Mouse (Mus musculus) neural tube, embryonic 14.5 days (tissue): Measurements from ENCODE around the gene Olfr1373. TPM values are rescaled to one million over a fixed set of nuclear protein-coding genes. Genes with fewer than 3 reads are reported as not detected.

Experiments used
- ATAC-seq: fragments of 200-750 bp; cut with Nextera tagmentation; 2 replicates; pipeline ENCODE4 v1.8.0; 2017; ENCODE audit warnings: low read depth, mild to moderate bottlenecking, moderate TSS enrichment, moderate library complexity
- H3K27ac ChIP-seq: fragments of 300-500 bp; sonication (generic); 2 replicates; pipeline ENCODE4 v1.5.1; 2014; ENCODE audit warnings: low read depth, mild to moderate bottlenecking, control low read depth, low read length, moderate library complexity, mixed read lengths
- H3K27me3 ChIP-seq: fragments of 300-500 bp; sonication (generic); 2 replicates; pipeline ENCODE4 v1.6.1; 2014; ENCODE audit warnings: low read length; ENCODE audit not compliant: control insufficient read depth, insufficient read depth
- H3K36me3 ChIP-seq: fragments of 300-500 bp; sonication (generic); 2 replicates; pipeline ENCODE4 v1.6.1; 2014; ENCODE audit warnings: low read length, mixed read lengths; ENCODE audit not compliant: control insufficient read depth, insufficient read depth
- H3K4me1 ChIP-seq: fragments of 300-500 bp; sonication (generic); 2 replicates; pipeline ENCODE4 v1.6.1; 2014; ENCODE audit warnings: low read length; ENCODE audit not compliant: control insufficient read depth, insufficient read depth
- H3K4me2 ChIP-seq: fragments of 300-500 bp; sonication (generic); 2 replicates; pipeline ENCODE4 v1.6.1; 2014; ENCODE audit warnings: mild to moderate bottlenecking, low read depth, low read length, control low read depth
- H3K4me3 ChIP-seq: fragments of 300-500 bp; sonication (generic); 2 replicates; pipeline ENCODE4 v1.5.1; 2014; ENCODE audit warnings: low read depth, low read length, control low read depth, mixed read lengths
- H3K9ac ChIP-seq: fragments of 300-500 bp; sonication (generic); replicated peaks from 2 replicates; pipeline ENCODE4 v1.6.1; 2014; ENCODE audit warnings: low read depth, mild to moderate bottlenecking, control low read depth, low read length, mixed read lengths
- H3K9me3 ChIP-seq: fragments of 300-500 bp; sonication (generic); 2 replicates; pipeline ENCODE4 v1.6.1; 2016; ENCODE audit warnings: low read length; ENCODE audit not compliant: control insufficient read depth
- WGBS: fragments of 180-500 bp; shearing (Covaris S2); extraction: QIAGEN DNeasy Blood & Tissue Kit; methylation state at CpG from one replicate; pipeline ENCODE4 v1.1.7; 2014; 5-methylcytosine and 5-hydroxymethylcytosine counted together
- microRNA-seq: library from miRNA; unstranded; fragments of <30 nt; microRNA quantifications from one replicate; pipeline ENCODE4, GENCODE M21; 2016
- polyA plus RNA-seq: library from polyadenylated mRNA; unstranded; fragments of >200 nt; fragmentation: Nextera tagmentation; extraction: Ambion mirVana; gene quantifications from 2 replicates; pipeline ENCODE4 v1.2.1, GENCODE M21; 2014

Gene Olfr1373
- polyA plus RNA-seq, 1 experiment from 2014 or later, result not detected

DNA sequence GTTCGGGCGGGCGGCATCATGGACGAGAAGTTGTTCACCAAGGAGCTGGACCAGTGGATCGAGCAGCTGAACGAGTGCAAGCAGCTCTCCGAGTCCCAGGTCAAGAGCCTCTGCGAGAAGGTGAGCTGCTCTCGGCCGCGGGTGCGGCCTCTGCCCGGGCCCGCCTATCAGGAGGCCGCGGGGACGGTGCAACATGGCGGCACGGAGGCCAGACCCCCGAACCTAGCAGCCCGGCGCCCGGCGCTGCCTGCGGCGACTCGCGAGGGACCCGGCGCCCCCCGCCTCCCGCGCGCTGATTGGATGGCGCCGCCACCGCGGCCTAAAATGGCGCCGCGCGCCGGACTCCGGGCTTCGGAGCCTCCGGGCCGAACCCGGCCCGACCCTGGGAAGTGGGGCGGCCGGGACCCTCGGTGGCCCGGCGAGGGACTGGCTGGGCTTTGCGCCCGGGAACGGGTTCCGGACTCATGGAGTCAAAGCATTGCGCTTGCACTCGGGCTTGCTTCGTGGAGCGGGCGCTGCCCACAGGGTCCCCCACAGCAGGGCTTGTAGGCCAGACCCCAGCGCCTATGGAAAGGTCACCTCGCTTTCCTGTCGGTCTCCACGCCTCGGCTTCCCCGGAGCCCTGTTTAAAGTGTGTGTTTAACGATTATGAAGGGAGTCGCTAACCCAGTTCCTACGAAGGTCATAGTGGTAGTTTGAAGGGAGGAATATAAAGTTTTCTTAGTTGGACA lies 46.1 kb downstream of the Olfr1373 start:
- Histone ChIP-seq H3K27ac (peak overlapping the region; percentile 100), H3K9me3 (no peaks in the 10 kb centered on the region), H3K9ac (peak overlapping the region; percentile 98), H3K4me2 (peak overlapping the region; percentile 89), H3K27me3 (no peaks in the 10 kb centered on the region), H3K4me3 (peak overlapping the region; percentile 100), H3K4me1 (peaks cover 17% of the 10 kb centered on the region), H3K36me3 (no peaks in the 10 kb centered on the region)
- under 1% methylated on average over 69 of the region's 72 CpGs for WGBS
- ATAC-seq, result peak; percentile 88

DNA sequence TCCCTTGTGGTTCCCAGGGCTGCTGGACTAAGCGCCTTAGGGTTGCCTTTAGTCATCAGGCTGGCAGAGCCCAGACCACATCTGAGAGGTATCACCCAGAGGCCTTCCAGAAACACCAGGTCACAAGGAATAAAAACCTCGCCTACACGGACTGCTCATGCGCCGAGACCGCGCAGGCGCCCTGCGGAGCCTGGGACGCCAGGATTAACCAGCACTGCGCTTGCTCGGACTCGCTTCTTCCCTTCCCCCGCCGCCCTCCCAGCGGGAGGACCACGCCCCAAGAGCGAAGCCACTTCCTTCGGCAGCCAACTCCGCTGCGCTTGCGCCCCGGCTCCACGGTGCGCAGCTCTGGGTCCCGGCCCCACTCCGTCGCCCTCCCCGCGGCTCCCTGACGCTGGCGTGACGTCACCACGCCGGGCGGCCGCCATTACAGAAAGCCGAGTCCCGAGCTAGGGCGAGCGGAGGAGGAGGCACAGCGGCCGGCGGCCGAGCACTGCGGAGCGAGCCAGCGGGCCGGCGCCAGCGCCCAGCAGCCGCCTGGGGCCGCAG lies 46.9 kb downstream of the Olfr1373 start, which contains the start of gene Ppp2ca:
TSS of gene Ppp2ca (plus strand) at position 284 of the 549 bp plus-strand sequence.
- under 1% methylated on average over 48 of the region's 53 CpGs for WGBS
- peak within 1 kb of the TSS; percentile 100 for H3K27ac ChIP-seq

DNA sequence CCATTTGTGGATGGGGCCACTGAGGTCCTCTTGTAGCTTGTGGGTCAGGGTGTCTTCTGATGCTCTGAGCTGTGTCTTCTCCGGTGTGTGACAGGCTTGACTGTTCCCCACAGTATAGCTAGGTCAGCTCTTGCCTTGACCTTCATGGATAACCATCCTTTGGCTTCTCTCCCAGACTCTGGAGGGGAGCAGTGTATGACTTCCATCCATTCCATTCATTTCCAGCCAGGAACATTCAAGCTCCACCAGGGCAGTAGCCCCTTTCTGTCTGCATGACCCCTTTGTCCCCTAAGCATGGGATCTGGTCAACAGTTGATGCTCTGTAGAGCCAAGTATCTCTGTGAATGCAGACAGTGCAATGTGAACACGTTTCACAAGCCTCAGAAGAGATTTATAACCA lies 47.7 kb downstream of the Olfr1373 start:
- ATAC-seq, result no peak
- H3K36me3 ChIP-seq, result no peaks in the 10 kb centered on the region
- H3K27me3 ChIP-seq, result no peaks in the 10 kb centered on the region
- H3K4me2 ChIP-seq, result peak overlapping the region; percentile 89
- H3K4me1 ChIP-seq, result peaks cover 16% of the 10 kb centered on the region
- H3K9me3 ChIP-seq, result no peaks in the 10 kb centered on the region
- H3K9ac ChIP-seq, result no peak overlapping the region
- WGBS, result 74% methylated on average over 2 of the region's 2 CpGs
- H3K27ac ChIP-seq, result 0 out of 2 replicates have a peak overlapping the region, but pooled peaks have one; percentile 100
- no peak overlapping the region for H3K4me3 ChIP-seq

More for the DNA sequence above, 46.9 kb downstream of the Olfr1373 start, which contains the start of gene Ppp2ca:
- no peaks in the 10 kb centered on the region for H3K9me3 ChIP-seq
- peak within 1 kb of the TSS; percentile 98 for H3K9ac ChIP-seq
- no peaks in the 10 kb centered on the region for H3K27me3 ChIP-seq
- peaks cover 16% of the 10 kb centered on the region for H3K4me1 ChIP-seq
- peak; percentile 98 for ATAC-seq
- H3K4me2 ChIP-seq, result peak within 1 kb of the TSS; percentile 89
- H3K36me3 ChIP-seq, result no peaks in the 10 kb centered on the region
- peak within 1 kb of the TSS; percentile 100 for H3K4me3 ChIP-seq

- Histone ChIP-seq H3K4me2 (no peak overlapping the region), H3K4me3 (no peak overlapping the region)
- 75% methylated on average over 3 of the region's 3 CpGs for WGBS
These were observed 48.3 kb downstream of the Olfr1373 start for GRCm38 (mm10) chr11:52097016-52097415.

More at GRCm38 (mm10) chr11:52097016-52097415, 48.3 kb downstream of the Olfr1373 start:
- H3K9ac ChIP-seq, result no peak overlapping the region
- H3K9me3 ChIP-seq, result no peaks in the 10 kb centered on the region
- H3K36me3 ChIP-seq, result no peaks in the 10 kb centered on the region
- H3K4me1 ChIP-seq, result peaks cover 16% of the 10 kb centered on the region
- ATAC-seq, result no peak
- H3K27me3 ChIP-seq, result no peaks in the 10 kb centered on the region
- H3K27ac ChIP-seq, result no peak overlapping the region

Small RNAs within 50 kb of the gene (microRNA-seq; reads per million reads assigned to microRNA genes)
- gene Gm24157 (not detected), gene Mir3061 (29.6 reads per million, percentile 28 among the genes with 10 or more reads in this experiment)

Other genes with a start within 250 kb of the Olfr1373 start
- 128 and 131 TPM in 2 replicates for gene Cdkn2aipnl, start 177.9 kb downstream of the Olfr1373 start, polyA plus RNA-seq
- 165 and 171 TPM in 2 replicates for gene Ube2b, start 144.8 kb downstream of the Olfr1373 start, polyA plus RNA-seq
- 29.5 TPM in 2 replicates for gene Cdkl3, start 141.3 kb downstream of the Olfr1373 start, polyA plus RNA-seq
- gene Ppp2ca, start 46.8 kb downstream of the Olfr1373 start, polyA plus RNA-seq, result 167 and 175 TPM in 2 replicates
- not detected in 2 replicates for gene Olfr1371, start 68.5 kb upstream of the Olfr1373 start, polyA plus RNA-seq
- 1,044 and 1,145 TPM in 2 replicates for gene Skp1a, start 86.5 kb upstream of the Olfr1373 start, polyA plus RNA-seq
- gene Tcf7, start 137.5 kb upstream of the Olfr1373 start, polyA plus RNA-seq, result 3.5 and 7.0 TPM in 2 replicates
- 282 and 283 TPM in 2 replicates for gene Vdac1, start 215.3 kb upstream of the Olfr1373 start, polyA plus RNA-seq